Mouse (Mus musculus) intestine, embryonic 14.5 days (tissue): Measurements from ENCODE around the gene Tenm2. TPM values are rescaled to one million over a fixed set of nuclear protein-coding genes. Genes with fewer than 3 reads are reported as not detected.

Experiments
- ATAC-seq: fragments of 200-750 bp; cut with Nextera tagmentation; replicated peaks from 2 replicates; pipeline ENCODE4 v1.8.0; 2017; ENCODE audit warnings: low read depth, moderate number of reproducible peaks, moderate TSS enrichment, moderate library complexity; ENCODE audit not compliant: low FRiP score, low TSS enrichment
- DNase-seq: peaks from one replicate; pipeline ENCODE4 v3.0.0-alpha.2; 2018; ENCODE audit warnings: low spot score
- H3K27ac ChIP-seq: fragments of 300-500 bp; sonication (generic); 2 replicates; pipeline ENCODE4 v1.5.1; 2014; ENCODE audit warnings: low read depth, mild to moderate bottlenecking, control low read depth
- H3K27me3 ChIP-seq: fragments of 300-500 bp; sonication (generic); replicated peaks from 2 replicates; pipeline ENCODE4 v1.6.1; 2014; ENCODE audit warnings: low read length, control low read depth; ENCODE audit not compliant: control insufficient read depth, insufficient read depth
- H3K36me3 ChIP-seq: fragments of 300-500 bp; sonication (generic); 2 replicates; pipeline ENCODE4 v1.6.1; 2014; ENCODE audit warnings: low read length, control low read depth; ENCODE audit not compliant: control insufficient read depth, insufficient read depth
- H3K4me1 ChIP-seq: fragments of 300-500 bp; sonication (generic); replicated peaks from 2 replicates; pipeline ENCODE4 v1.6.1; 2014; ENCODE audit warnings: low read length, control low read depth, mixed read lengths; ENCODE audit not compliant: control insufficient read depth, insufficient read depth
- H3K4me2 ChIP-seq: fragments of 300-500 bp; sonication (generic); 2 replicates; pipeline ENCODE4 v1.6.1; 2014; ENCODE audit warnings: low read length
- H3K4me3 ChIP-seq: fragments of 300-500 bp; sonication (generic); 2 replicates; pipeline ENCODE4 v1.5.1; 2014; ENCODE audit warnings: low read depth, low read length, control low read depth, mixed read lengths
- H3K9ac ChIP-seq: fragments of 300-500 bp; sonication (generic); 2 replicates; pipeline ENCODE4 v1.6.1; 2014; ENCODE audit warnings: mild to moderate bottlenecking, low read length
- H3K9me3 ChIP-seq: fragments of 300-500 bp; sonication (generic); 2 replicates; pipeline ENCODE4 v1.6.1; 2016; ENCODE audit warnings: low read length, control low read depth; ENCODE audit not compliant: control insufficient read depth
- WGBS: fragments of 180-500 bp; shearing (Covaris S2); extraction: QIAGEN DNeasy Blood & Tissue Kit; methylation state at CpG from one replicate; pipeline ENCODE4 v1.1.7; 2014; 5-methylcytosine and 5-hydroxymethylcytosine counted together
- polyA plus RNA-seq: library from polyadenylated mRNA; unstranded; fragments of >200 nt; fragmentation: Nextera tagmentation; extraction: Ambion mirVana; gene quantifications from 2 replicates; pipeline ENCODE4 v1.2.1, GENCODE M21; 2014

The Tenm2 gene
- polyA plus RNA-seq, 1 experiment from 2014 or later: 2.8 TPM

DNA sequence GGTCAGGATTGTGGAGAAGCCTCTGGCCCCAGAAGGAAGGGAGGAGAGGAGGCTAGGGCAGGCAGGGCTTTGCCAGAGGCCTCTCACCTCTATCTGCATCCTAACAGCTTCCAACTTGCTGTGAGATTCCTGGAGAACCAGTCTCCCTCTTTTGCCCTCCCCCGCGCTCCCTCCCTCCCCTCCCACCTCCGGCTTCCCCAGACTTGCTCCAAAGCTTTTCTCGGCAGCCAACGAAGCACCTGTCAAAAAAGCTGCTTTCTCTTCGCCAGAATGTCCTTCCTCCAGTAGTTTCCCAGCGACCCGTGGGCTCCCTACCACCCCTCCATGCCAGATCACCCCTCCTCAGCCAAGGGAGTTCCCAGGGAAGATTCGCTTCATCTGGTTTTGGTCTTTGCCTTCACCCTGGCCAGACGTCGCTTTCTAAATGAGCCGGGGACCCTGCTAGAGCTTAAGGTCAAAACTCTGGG is 1256.5 kb downstream of the Tenm2 start:
- H3K36me3 ChIP-seq: no peaks in the 10 kb centered on the region
- H3K4me3 ChIP-seq: peak overlapping the region; percentile 69
- H3K4me1 ChIP-seq: peaks cover 7% of the 10 kb centered on the region; the same call in 1 of the 2 replicates
- H3K9me3 ChIP-seq: no peaks in the 10 kb centered on the region
- 0% methylated on average over 12 of the region's 12 CpGs for WGBS
- peak overlapping the region; percentile 89 for H3K4me2 ChIP-seq
- H3K9ac ChIP-seq: peak overlapping the region; percentile 66
- DNase-seq (peak; percentile 67), ATAC-seq (no peak; the same call in 1 of the 2 replicates)
- H3K27me3 ChIP-seq: peaks cover 23% of the 10 kb centered on the region
- H3K27ac ChIP-seq: no peak overlapping the region

GRCm38 (mm10) chr11:35977796-35978195 is 1258.0 kb downstream of the Tenm2 start:
- Histone ChIP-seq H3K9me3 (no peaks in the 10 kb centered on the region), H3K27ac (no peak overlapping the region), H3K4me3 (no peak overlapping the region), H3K9ac (no peak overlapping the region), H3K36me3 (no peaks in the 10 kb centered on the region), H3K4me2 (no peak overlapping the region), H3K27me3 (peaks cover 23% of the 10 kb centered on the region), H3K4me1 (peaks cover 7% of the 10 kb centered on the region; the same call in 1 of the 2 replicates)
- no peak for ATAC-seq
- 87% methylated on average over 3 of the region's 3 CpGs for WGBS
- DNase-seq: no peak

GRCm38 (mm10) chr11:35977096-35977495 is 1258.7 kb downstream of the Tenm2 start:
- ATAC-seq (no peak), DNase-seq (no peak)
- H3K4me3 ChIP-seq: no peak overlapping the region
- H3K36me3 ChIP-seq: no peaks in the 10 kb centered on the region
- H3K27ac ChIP-seq: no peak overlapping the region
- H3K9me3 ChIP-seq: no peaks in the 10 kb centered on the region
- H3K9ac ChIP-seq: no peak overlapping the region
- H3K27me3 ChIP-seq: peaks cover 23% of the 10 kb centered on the region
- 63% methylated on average over 6 of the region's 6 CpGs for WGBS
- H3K4me1 ChIP-seq: peaks cover 7% of the 10 kb centered on the region; the same call in 1 of the 2 replicates
- H3K4me2 ChIP-seq: no peak overlapping the region

DNA sequence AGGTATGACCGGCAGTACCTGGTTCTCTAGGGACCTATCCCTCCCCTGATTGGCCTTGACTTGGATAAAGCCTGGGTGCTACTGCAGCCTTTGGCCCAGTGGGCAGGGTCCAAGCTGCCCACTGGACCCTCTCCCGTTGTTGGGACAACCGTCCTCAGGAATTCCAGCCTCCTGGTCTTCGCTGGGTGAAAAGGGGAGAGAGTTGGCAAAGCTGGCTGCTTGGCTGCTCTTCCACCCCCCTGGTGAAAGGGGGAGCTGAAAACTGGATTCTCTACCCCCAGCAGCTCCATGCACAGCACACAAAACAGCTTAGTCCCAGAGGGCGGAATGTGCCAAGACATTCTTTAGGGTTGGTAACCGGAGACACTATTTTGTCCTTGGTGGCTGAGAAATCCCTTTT is 1259.3 kb downstream of the Tenm2 start:
- Histone ChIP-seq H3K36me3 (no peaks in the 10 kb centered on the region), H3K27me3 (peaks cover 17% of the 10 kb centered on the region), H3K27ac (no peak overlapping the region), H3K4me1 (peaks cover 7% of the 10 kb centered on the region; the same call in 1 of the 2 replicates), H3K4me2 (no peak overlapping the region), H3K9me3 (no peaks in the 10 kb centered on the region), H3K9ac (no peak overlapping the region), H3K4me3 (no peak overlapping the region)
- DNase-seq (no peak), ATAC-seq (no peak)
- 65% methylated on average over 6 of the region's 6 CpGs for WGBS

- peaks cover 17% of the 10 kb centered on the region for H3K27me3 ChIP-seq
- H3K4me1 ChIP-seq: peaks cover 7% of the 10 kb centered on the region; the same call in 1 of the 2 replicates
- DNase-seq (no peak), ATAC-seq (no peak)
- no peak overlapping the region for H3K27ac ChIP-seq
- no peaks in the 10 kb centered on the region for H3K36me3 ChIP-seq
- H3K4me3 ChIP-seq: no peak overlapping the region
- 86% methylated on average over 6 of the region's 6 CpGs for WGBS
- H3K4me2 ChIP-seq: no peak overlapping the region
- H3K9me3 ChIP-seq: no peaks in the 10 kb centered on the region
- no peak overlapping the region for H3K9ac ChIP-seq
These were observed 1260.9 kb downstream of the Tenm2 start for GRCm38 (mm10) chr11:35974632-35975450.

GRCm38 (mm10) chr11:35973135-35973534 is 1262.6 kb downstream of the Tenm2 start:
- no peak overlapping the region for H3K4me2 ChIP-seq

GRCm38 (mm10) chr11:35972270-35972931 is 1263.4 kb downstream of the Tenm2 start:
- WGBS: 16% methylated on average over 6 of the region's 6 CpGs
- H3K27ac ChIP-seq: no peak overlapping the region
- DNase-seq (no peak), ATAC-seq (no peak)
- H3K4me1 ChIP-seq: no peaks in the 10 kb centered on the region; the same call in 1 of the 2 replicates
- H3K27me3 ChIP-seq: 0 out of 2 replicates have a peak, but pooled peaks cover 3% of the 10 kb centered on the region
- no peaks in the 10 kb centered on the region for H3K36me3 ChIP-seq
- H3K9me3 ChIP-seq: no peaks in the 10 kb centered on the region
- no peak overlapping the region for H3K4me2 ChIP-seq
- no peak overlapping the region for H3K9ac ChIP-seq
- no peak overlapping the region for H3K4me3 ChIP-seq

More at GRCm38 (mm10) chr11:35973135-35973534, 1262.6 kb downstream of the Tenm2 start:
- no peak overlapping the region for H3K9ac ChIP-seq
- no peak for DNase-seq
- no peaks in the 10 kb centered on the region for H3K9me3 ChIP-seq
- H3K27ac ChIP-seq: no peak overlapping the region
- no peak overlapping the region for H3K4me3 ChIP-seq
- H3K4me1 ChIP-seq: no peaks in the 10 kb centered on the region; the same call in 1 of the 2 replicates
- 56% methylated on average over 7 of the region's 7 CpGs for WGBS
- 0 out of 2 replicates have a peak, but pooled peaks cover 3% of the 10 kb centered on the region for H3K27me3 ChIP-seq
- no peak for ATAC-seq
- H3K36me3 ChIP-seq: no peaks in the 10 kb centered on the region

- H3K4me2 ChIP-seq: no peak overlapping the region
- no peak overlapping the region for H3K27ac ChIP-seq
- H3K9me3 ChIP-seq: no peaks in the 10 kb centered on the region
- WGBS: 68% methylated on average over 19 of the region's 19 CpGs
- DNase-seq: peak; percentile 64
- no peaks in the 10 kb centered on the region for H3K27me3 ChIP-seq
- no peaks in the 10 kb centered on the region for H3K36me3 ChIP-seq
- peak; percentile 36 for ATAC-seq
- H3K9ac ChIP-seq: no peak overlapping the region
- no peaks in the 10 kb centered on the region; the same call in 1 of the 2 replicates for H3K4me1 ChIP-seq
- H3K4me3 ChIP-seq: no peak overlapping the region
These were observed 1264.7 kb downstream of the Tenm2 start for GRCm38 (mm10) chr11:35970806-35971705.
